Mouse (Mus musculus): ENCODE results near the gene Fnd3c2.

- TF ChIP-seq POLR2A (IDR thresholded peaks at IDR 0.05; ENCODE audit: borderline replicate concordance, extremely low read depth, insufficient read depth, insufficient read length, poor library complexity, severe bottlenecking) (no peak), CTCF (IDR thresholded peaks at IDR 0.05; ENCODE audit: borderline replicate concordance, extremely low read depth, insufficient read depth, insufficient read length) (no peak)
Measured at GRCm38 (mm10) chrX:106221058-106221457, 34.1 kb downstream of the Fnd3c2 start, which contains the start of gene Taf9b.
